Mouse (Mus musculus) monocyte, adult 2 months (primary cell): ENCODE results near the gene Baz1a.

ENCODE experiments used
- DNase-seq, 2 experiments: peaks; one replicate each; pipeline ENCODE4 v3.0.0; 2022; ENCODE audit warnings: low spot score in 2 of 2, low read depth in 1 of 2

Gene Baz1a

GRCm38 (mm10) chr12:54861991-54862605 lies 152.1 kb downstream of the Baz1a start:
- DNase-seq: no peak

GRCm38 (mm10) chr12:54859531-54859930 lies 154.6 kb downstream of the Baz1a start:
- DNase-seq: no peak

- DNase-seq: no peak
These were observed 163.6 kb downstream of the Baz1a start for GRCm38 (mm10) chr12:54850551-54850950.

GRCm38 (mm10) chr12:54844415-54844814 lies 169.7 kb downstream of the Baz1a start:
- no peak for DNase-seq
